ENCODE assay signal across 20 mouse cellular contexts in the genomic region with DNA sequence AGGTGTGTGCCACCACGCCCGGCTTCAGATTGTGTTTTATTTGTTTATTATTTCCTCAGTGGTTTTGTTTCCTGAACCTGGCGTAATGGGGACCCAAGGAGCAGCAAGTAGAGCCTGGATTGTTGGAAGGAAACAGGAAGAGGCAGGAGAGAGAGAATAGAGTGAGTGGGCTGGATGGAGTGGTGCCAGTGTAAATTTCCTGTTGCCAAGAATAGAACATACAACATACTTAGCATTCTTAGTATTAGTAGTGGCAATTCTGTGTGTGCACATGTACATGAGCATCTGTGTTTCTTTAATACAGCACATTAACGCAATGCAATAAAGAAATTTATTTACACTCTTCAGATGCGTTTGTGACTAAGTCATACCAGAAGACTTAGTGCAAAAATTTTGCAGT.
DNase-seq lines count a peak whose midpoint lies in the region; ATAC-seq and TF ChIP-seq lines count a peak whose summit lies in the region.
"Had no signal": no experiment of that assay in that cellular context is flagged by ENCODE, and none has a peak within 500 bp of the region (broad histone marks: within the 10 kb centered on the region; RNA-seq: fewer than 3 reads in every experiment).

No protein-coding gene starts in this region.

- no peak for TF ChIP-seq CTCF in heart, postnatal 0 days (IDR thresholded peaks at IDR 0.05; ENCODE audit: low read depth)

- H3K4me1 ChIP-seq in heart, embryonic 15.5 days (replicated peaks): peaks cover 16% of the 10 kb centered on the region
- H3K4me1 ChIP-seq in heart, postnatal 0 days (ENCODE audit: control insufficient read depth, insufficient read depth): peaks cover 5% of the 10 kb centered on the region
- H3K4me1 ChIP-seq: forebrain, embryonic 15.5 days; hindbrain, embryonic 13.5 days; neural tube, embryonic 15.5 days had no signal

- no peak overlapping the region for H3K4me2 ChIP-seq in heart, embryonic 15.5 days
- H3K4me2 ChIP-seq in heart, postnatal 0 days (ENCODE audit: low read depth, low read length): no peak overlapping the region
- H3K4me2 ChIP-seq: forebrain, embryonic 15.5 days; hindbrain, embryonic 13.5 days; limb, embryonic 12.5 days; neural tube, embryonic 15.5 days had no signal

- WGBS in heart, embryonic 15.5 days: 48% methylated on average over 5 of the region's 5 CpGs
- WGBS in heart, postnatal 0 days: 44% methylated on average over 5 of the region's 5 CpGs

- no peak overlapping the region for H3K9ac ChIP-seq in heart, embryonic 15.5 days
- H3K9ac ChIP-seq in heart, postnatal 0 days (replicated peaks; ENCODE audit: low read depth, low read length): no peak overlapping the region
- H3K9ac ChIP-seq: forebrain, embryonic 15.5 days; hindbrain, embryonic 13.5 days; limb, embryonic 12.5 days; liver, embryonic 14.5 days; neural tube, embryonic 15.5 days had no signal

- ATAC-seq in heart, embryonic 15.5 days (replicated peaks; ENCODE audit: insufficient number of reproducible peaks, insufficient read depth, low FRiP score, low read depth): no peak
- ATAC-seq in heart, postnatal 0 days (ENCODE audit: insufficient read depth, low read depth): peak; percentile 63
- ATAC-seq: CD4-positive, CD25-positive, alpha-beta regulatory T cell, adult 4 months; forebrain, embryonic 15.5 days; intestine, embryonic 16.5 days had no signal

- H3K36me3 ChIP-seq in heart, embryonic 15.5 days: no peaks in the 10 kb centered on the region
- no peaks in the 10 kb centered on the region for H3K36me3 ChIP-seq in heart, postnatal 0 days (replicated peaks; ENCODE audit: control insufficient read depth, insufficient read depth, low read length)
- H3K36me3 ChIP-seq: forebrain, embryonic 15.5 days; G1E; hindbrain, embryonic 13.5 days; limb, embryonic 12.5 days; neural tube, embryonic 15.5 days had no signal

- no peaks in the 10 kb centered on the region for H3K9me3 ChIP-seq in heart, embryonic 15.5 days (replicated peaks)
- H3K9me3 ChIP-seq in heart, postnatal 0 days (replicated peaks; ENCODE audit: control insufficient read depth, low read length): no peaks in the 10 kb centered on the region
- H3K9me3 ChIP-seq: forebrain, embryonic 15.5 days; G1E; hindbrain, embryonic 13.5 days; limb, embryonic 12.5 days; neural tube, embryonic 15.5 days had no signal

- peak overlapping the region; percentile 64 for H3K27ac ChIP-seq in heart, embryonic 15.5 days
- peak overlapping the region; percentile 47; the same call in 1 of the 2 replicates for H3K27ac ChIP-seq in heart, postnatal 0 days (ENCODE audit: low read depth)
- H3K27ac ChIP-seq: forebrain, embryonic 15.5 days; hindbrain, embryonic 13.5 days; left cerebral cortex, adult 2 months; limb, embryonic 12.5 days; liver, embryonic 14.5 days; neural tube, embryonic 15.5 days had no signal

- DNase-seq in heart, adult 8-10 months (ENCODE audit: low spot score): no peak
- peak; percentile 27 for DNase-seq in 3T3-L1 (ENCODE audit: low read depth, low spot score)
- DNase-seq in heart, postnatal 0 days (ENCODE audit: low spot score): peak; percentile 40
- DNase-seq in kidney, postnatal 14 days: peak; percentile 47
- DNase-seq in adrenal gland, postnatal 36 days: no peak
- no peak for DNase-seq in spleen, postnatal 14 days (ENCODE audit: low spot score in 2 of 2)
- DNase-seq: cerebellum, postnatal 14 days; midbrain, embryonic 14.5 days; thymus, postnatal 14 days had no signal

- no peak for TF ChIP-seq EP300 in heart, postnatal 0 days (IDR thresholded peaks at IDR 0.05; ENCODE audit: low read depth)

- no peak overlapping the region for H3K4me3 ChIP-seq in heart, embryonic 15.5 days
- no peak overlapping the region for H3K4me3 ChIP-seq in heart, postnatal 0 days (ENCODE audit: low read depth, low read length)
- H3K4me3 ChIP-seq: forebrain, embryonic 15.5 days; hindbrain, embryonic 13.5 days; left cerebral cortex, adult 2 months; limb, embryonic 12.5 days; myocyte; neural tube, embryonic 15.5 days had no signal

- H3K27me3 ChIP-seq in heart, embryonic 15.5 days: no peaks in the 10 kb centered on the region
- H3K27me3 ChIP-seq in heart, postnatal 0 days (ENCODE audit: control insufficient read depth, insufficient read depth, low read length): no peaks in the 10 kb centered on the region
- H3K27me3 ChIP-seq: forebrain, embryonic 15.5 days; limb, embryonic 12.5 days had no signal

Comparison
In these comparisons a context has a peak if more than half of its experiments do, and no peak if none do; other contexts are left out.
1. DNase-seq: peak in 3T3-L1 (single experiment), heart, postnatal 0 days (single experiment) and kidney, postnatal 14 days (single experiment); none in heart, adult 8-10 months (single experiment), adrenal gland, postnatal 36 days (0 of 2) and spleen, postnatal 14 days (0 of 2).